10 mouse cellular contexts compared by ENCODE assay signal in the genomic region with DNA sequence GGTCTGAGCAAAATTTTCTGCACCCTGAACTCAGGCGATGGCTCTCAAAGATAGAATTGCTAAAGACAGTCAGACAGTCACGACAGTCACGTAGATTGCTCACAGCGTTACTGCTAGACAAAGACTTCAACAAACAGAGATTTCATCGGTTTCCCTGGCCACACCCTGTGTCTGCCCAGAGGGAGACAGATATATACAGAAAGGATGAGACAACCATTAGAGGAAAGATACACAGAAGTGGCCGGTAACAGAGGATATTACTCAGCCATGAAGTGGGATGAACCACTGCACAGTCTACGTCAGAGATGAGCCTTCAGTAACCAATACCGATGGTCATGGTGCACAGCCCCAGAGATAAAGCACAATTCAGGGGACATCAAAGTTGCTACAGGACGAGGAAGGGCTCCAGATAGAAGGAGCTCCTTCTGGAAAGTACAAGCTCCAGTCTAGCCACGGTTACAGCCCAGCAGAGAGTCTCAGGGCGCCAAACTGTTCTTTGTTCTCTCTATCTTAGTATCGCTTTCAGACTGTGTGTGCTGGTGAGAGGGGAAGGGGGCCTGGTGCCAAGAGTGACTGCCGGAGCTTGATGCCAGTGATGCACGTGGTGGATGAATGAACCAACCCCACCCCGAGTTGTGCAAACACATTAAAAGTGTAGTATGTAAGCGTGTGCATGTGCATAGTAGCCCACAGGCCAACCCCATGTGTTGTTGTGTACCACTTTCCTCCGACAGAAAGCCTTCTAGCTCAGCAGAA.
"Had no signal": no experiment of that assay in that cellular context is flagged by ENCODE, and none has a peak within 500 bp of the region (broad histone marks: within the 10 kb centered on the region; RNA-seq: fewer than 3 reads in every experiment).

No protein-coding gene starts in this region.

- DNase-seq: kidney, adult 2 months; kidney, postnatal 25 days; layer of hippocampus, adult 9-11 months; liver, embryonic 13.5 days; retina, postnatal 1 day; right cerebral cortex, postnatal 25 days; spleen, adult 18-20 months; thymus, adult 2 months; thymus, postnatal 14 days; thymus, postnatal 4 days had no signal
